Mouse (Mus musculus): ENCODE measurements around the gene Mcf2l.

Mcf2l gene

DNA sequence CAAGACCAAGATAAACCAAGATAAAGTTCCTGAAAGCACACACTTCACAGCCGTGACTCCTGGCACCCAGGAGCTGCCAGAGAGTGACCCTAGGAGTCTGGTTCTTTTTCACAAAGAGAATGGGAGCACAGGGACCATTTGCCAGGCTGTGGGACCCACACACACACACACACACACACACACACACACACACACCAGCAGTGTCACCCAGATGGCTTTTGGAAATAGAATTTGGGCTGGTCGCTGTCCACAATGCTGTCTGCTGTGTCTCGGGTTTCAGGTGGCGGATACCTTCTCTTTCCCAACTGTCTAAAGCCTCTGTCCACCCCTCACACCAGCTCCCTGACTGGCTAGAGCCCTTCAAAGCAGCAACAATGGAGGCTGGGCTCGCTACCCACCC lies 120.9 kb downstream of the Mcf2l start:
- CTCF ChIA-PET: no interaction called here

DNA sequence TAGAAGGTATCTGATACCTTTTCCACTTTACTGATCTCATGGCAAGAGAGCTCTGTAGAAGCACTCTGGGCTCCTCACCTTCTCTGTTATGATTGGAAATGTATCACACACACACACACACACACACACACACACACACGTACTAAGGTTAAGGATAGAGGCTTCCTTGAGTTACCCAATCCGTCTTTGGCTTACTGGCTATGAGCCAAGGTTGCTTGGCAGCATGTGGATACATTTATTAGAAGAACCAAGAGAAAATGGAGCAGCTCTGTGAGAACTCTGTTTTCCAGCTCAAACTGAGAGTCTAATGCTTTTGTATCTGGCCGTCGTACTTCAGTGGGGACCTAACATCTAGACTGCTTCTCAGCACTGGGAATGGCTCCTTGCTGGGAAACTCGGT lies 121.9 kb downstream of the Mcf2l start:
- CTCF ChIA-PET: no interaction called here

DNA sequence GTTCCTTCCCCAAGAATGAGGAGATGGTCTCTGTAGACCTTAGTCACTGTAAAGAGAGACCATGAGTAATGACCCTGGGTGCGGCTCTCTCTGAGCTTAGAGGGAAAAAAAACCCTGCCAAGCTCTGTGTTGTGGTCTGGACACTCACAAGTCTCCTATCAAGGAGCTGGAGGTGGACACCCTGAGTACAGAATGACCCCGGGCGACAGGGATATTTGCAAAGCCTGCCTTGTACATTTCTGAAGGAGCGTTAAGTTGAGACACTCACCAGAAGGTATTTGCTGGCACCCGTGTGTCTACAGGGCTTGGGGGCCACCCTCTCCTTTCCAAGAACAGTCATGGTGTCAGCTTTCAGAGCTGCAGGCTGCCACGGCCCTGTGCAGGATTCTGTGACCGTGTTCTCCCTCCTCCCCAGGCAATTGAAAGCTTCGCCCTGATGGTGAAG lies 123.2 kb downstream of the Mcf2l start:
- CTCF ChIA-PET: no interaction called here

DNA sequence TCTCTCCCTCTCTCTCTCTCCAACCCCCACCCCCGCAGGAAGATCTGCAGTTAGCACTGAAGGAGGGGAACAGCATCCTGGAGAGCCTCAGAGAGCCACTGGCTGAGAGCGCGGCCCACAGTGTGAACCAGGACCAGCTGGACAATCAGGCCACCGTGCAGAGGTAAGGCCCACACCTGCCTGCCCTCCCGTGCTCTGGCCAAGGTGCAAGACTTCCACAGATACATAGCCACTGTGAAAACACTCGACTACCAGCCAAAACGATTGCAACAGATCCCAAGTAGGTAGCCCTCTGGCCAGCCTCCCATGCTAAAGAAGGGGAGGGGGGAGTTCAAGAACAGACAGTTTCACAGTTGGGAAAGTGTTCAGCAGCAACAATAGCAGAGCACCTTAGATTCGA lies 124.7 kb downstream of the Mcf2l start:
- CTCF ChIA-PET: no interaction called here

DNA sequence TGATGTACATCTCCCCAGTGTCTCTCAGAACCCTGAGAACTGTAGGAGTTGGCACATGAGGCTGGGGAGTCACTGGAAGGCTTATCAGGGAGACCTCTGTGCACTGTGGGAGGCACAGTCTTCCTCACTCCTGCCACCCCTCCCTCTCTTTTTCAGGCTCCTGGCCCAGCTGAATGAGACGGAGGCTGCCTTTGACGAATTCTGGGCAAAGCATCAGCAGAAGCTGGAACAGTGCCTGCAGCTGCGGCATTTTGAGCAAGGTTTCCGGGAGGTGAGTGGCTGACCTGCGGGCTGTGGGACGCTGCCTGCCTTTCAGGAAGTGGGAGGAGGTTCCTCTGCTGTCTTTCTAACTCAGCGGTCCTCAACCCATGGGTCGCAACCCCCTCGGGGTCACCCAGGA lies 126.2 kb downstream of the Mcf2l start:
- CTCF ChIA-PET: no interaction called here

DNA sequence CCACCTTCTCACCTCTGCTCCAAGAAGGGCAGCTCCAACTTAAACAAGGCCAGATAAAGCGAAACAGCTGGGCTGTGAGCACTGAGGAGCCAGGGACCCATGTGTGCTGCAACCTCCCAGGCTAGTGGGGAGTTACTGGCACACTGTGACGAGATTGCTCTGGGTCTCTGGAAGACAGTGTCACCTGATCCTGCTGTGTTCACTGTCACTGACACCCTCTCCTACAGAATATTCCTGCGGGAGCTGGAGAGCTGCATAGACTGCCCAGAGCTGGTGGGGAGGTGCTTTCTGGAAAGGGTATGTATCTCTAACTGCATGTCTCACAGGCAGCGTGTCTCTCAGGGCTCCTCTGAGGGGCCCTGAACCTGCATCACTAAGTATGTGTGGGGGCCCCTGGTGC lies 133.9 kb downstream of the Mcf2l start:
- CTCF ChIA-PET: no interaction called here

DNA sequence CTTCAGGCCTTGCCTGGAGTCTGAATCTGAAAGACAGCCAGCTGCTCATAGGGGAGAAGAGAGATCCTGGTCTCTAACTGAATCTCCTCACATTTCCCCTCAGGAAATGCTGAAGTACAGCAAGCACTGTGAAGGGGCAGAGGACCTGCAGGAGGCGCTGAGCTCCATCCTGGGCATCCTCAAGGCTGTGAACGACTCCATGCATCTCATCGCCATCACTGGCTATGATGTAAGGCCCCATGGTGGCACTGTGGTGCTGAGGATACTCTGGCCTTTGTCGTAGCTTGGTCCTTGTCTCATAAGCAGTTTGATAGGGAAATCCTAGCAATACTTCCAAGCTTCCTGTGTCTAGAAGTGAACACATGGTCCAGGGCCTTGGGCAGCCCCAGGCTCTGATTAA lies 136.7 kb downstream of the Mcf2l start:
- CTCF ChIA-PET: no interaction called here

DNA sequence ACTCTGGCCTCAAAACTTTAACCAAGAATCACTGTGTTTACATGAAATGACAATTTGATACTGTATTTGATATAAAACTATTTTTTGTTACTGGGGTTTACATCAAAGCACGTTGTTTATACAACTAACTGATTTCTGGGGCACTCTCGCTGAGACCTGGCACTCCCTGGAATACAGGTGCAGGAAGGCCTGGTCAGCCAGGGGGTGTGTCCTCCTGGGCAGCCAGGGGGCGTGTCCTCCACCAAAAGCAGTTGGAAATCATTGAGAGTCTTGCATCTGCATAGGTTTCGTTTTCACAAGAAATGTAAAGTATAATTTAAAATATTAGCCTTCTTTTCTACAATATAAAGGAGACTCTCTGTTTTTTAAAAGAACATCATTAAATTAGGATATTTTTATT lies 146.0 kb downstream of the Mcf2l start:
- CTCF ChIA-PET: no interaction called here

DNA sequence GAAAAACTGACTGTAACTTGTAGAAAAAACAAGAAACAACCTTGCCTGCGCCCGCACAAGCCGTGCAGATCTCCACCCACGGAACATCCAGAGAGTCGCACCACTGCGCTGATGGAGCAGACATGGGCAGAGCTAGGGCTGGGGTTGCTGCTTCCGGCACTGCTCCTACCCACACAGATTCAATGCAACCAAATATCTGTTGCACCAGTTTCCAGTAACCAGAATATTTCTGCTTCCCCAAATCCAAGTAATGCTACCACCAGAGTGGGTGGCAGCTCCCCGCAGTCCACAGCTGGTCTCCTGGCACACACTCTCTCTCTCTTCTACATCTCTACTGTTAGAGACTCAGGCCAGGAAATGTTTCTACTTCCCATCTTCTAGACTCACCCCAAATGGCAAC lies 148.2 kb downstream of the Mcf2l start:
- CTCF ChIA-PET: no interaction called here

DNA sequence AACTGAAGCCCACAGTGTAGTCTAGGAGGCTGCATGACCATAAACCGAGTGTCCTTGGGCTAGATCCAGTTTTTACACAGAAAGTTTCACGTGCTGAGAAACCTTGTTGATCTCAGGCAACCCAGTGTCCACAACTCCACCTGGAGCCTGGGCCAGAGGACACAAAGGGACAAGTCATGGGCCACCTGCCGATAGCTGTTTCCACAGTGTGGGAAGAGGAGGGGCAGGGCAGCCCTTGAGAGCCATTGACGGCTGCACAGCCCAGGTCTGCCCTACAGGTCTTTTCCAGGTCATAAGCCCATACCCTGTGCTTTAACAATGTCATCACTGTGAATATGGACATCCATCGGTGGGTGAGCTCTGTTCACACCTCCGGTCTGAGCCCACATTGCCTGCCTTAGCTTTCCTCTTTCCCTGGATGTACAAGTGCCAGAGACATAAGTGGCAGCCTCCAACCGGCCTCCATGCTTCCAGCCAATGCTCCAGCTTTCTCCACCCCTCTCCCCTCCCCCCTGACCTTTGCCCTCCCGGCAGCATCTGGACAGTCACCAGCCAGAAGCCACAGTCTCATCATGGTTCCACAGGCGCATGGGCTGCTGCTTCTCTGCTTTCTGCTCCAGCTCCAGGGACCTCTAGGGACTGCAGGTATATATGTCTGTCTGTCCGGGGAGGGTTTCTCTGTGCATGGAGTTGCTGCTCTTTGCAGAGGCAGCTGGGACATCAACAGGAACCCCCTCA lies 152.1 kb downstream of the Mcf2l start, which contains the start of gene F7:
TSS of gene F7 (plus strand) at position 548 of the 738 bp plus-strand sequence.
- CTCF ChIA-PET: no interaction called here

DNA sequence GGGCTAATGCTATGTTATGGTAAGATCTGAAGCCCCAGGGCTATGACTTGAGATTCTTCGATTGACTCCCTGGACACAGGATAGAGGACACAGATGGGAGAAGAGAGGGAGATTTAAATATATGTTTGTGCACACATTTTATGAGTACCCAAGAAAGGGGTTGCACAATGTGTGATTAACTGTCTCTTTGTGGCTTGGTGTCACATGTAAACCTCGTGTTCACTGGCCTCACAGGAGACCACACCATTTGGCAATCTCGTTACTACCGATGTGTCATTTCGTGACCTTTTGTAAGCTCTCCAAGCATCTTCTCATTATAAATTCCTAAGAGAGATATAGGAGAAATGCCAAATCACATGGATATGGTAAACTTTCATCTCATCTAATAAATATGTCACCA lies 154.0 kb downstream of the Mcf2l start:
- CTCF ChIA-PET: no interaction called here

DNA sequence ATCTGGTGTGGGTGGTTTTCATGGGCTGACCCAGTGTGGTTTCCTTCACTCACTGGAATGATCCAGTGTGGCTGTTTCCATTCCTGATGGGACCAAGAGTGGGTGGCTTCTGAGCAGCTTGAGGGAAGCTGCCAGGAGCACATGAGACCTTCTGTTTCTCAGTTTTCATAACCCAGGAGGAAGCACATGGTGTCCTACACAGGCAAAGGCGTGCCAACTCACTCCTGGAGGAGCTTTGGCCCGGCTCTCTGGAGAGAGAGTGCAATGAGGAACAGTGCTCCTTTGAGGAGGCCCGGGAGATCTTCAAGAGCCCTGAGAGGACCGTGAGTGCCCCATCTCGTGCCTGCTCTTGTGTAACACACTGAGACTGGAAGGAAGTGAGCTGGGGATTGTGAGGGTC lies 154.9 kb downstream of the Mcf2l start:
- CTCF ChIA-PET: no interaction called here

DNA sequence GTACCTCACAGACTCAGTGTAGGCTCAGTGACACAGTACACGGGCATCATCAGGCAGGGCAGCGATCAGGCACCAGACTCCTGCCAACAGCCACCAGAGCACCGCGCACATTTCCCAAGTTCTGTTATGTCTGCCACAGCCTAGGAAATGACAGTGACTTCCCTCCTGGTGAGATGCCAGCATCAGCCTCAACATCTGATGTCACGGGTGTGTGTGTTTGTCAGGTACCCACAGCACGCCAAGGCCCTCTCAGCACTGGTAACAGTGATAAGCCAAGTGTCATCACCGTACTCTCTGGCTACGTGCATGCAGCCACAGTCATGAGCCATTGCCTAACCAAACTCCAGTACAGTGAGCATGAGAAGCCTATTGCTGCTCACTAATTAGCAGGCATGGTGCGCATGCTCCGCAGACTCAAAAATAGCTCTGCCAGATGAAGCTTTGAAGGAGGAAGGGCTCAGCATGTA lies 162.8 kb downstream of the Mcf2l start:
- CTCF ChIA-PET: no interaction called here

DNA sequence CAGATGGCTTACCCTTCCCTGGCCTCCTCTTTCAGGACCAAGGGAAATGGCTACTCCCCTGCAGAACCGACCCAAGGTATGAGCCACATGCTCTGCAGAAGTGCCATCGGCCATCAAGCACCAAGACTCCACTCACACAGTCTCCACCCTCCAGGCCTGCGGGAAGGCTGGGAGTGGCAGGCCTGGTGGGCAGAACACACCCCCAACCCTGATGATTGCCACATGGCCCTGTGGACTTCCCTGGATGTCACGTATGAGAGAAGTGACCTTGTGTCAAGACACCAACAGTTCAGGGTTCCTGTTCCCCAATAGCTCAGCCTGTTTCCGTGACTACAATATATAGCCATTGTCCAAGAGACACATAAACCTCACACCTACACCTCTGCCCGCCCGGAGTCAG lies 163.4 kb downstream of the Mcf2l start, which contains the start of gene F10:
TSS of gene F10 (plus strand) at position 294 of the 400 bp plus-strand sequence.
- CTCF ChIA-PET: no interaction called here

DNA sequence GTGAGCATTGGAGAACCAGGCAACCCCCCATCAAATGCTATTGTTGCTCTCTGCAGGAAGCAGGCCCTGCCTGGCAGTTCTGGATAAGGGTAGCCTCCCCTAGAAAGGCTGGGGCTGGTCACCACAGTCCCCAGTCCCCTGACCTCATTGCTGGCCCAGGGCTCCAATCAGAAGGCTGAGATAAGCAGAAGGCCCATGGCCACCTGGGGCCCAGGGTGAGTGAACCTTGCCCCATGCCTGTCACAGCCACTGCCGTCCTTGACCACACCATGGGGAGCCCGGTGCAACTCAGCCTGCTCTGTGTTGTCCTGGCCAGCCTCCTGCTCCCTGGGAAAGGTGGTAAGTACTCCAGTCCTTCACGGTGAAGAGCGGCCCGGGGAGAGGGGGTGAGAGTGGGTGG lies 164.0 kb downstream of the Mcf2l start:
- CTCF ChIA-PET: no interaction called here

DNA sequence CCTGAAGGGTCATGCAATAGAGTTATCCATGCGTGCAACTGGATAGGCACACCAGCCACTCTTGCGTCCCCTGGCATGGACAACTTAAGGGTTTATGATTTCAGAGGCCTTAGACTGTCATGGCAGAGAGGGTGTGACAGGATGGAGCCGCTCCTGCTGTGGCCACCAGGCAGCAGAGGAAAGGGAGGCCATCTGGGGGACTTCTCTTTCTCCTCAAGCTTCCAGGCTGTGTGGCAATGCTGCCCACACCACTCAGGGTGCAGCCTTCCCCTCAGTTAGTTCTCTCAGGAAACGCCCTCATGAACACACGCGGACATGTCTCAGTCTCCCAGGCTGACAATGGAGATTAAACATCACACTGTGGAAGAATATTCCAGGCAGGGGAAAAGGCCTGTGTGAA lies 165.4 kb downstream of the Mcf2l start:
- CTCF ChIA-PET: no interaction called here

DNA sequence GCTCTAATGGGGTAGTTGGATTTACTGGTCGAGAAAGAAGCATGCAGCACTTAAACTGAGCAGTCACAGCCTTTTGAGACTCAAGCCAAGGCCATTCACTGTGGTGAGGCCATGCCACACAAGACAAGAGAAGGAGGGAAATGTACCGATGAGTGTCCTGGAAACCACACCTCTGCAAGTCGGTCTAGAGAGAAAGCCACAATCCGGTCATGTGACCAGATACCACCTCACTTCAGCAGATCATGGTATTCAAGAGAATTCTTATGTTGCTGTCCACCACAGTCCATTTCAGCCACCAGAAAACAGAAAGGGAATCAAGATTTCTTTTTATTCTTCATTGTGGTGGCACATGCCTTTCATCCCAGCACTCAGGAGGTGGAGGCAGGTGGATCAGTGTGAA lies 167.9 kb downstream of the Mcf2l start:
- CTCF ChIA-PET: no interaction called here

DNA sequence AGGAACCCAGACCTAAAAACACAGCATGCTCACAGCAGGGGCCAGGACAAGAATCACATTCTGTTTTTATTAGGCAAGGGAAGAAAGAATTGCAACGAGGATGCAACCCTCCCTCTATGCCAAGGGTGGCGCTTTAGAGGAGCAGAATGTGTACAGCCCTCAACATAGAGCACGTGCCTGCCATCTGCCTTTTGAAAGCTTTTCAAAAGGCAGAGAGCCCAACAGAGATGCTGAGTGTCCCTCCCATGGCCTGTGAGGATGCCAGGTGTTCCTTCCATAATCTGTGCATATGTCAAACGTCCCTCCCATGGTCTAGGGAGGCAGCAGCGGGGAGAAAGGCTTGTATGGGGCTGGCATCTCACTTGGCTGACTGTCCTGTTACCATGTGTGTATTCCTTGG lies 174.0 kb downstream of the Mcf2l start:
- CTCF ChIA-PET: no interaction called here

DNA sequence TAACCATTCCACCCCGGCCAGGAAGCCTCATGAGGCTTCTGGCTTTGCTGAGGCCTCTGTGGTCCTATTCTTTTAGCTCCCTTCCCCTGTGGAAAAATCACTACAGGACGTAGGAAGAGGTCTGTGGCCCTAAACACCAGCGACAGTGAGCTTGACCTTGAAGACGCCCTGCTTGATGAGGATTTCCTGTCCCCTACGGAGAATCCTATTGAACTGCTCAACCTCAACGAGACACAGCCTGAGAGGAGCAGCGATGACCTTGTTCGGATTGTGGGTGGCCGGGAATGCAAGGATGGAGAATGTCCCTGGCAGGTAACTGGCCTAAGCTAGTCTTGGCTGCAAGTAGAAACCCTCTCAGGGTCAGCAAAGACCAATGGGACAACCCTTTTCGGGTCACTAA lies 176.9 kb downstream of the Mcf2l start:
- CTCF ChIA-PET: no interaction called here

DNA sequence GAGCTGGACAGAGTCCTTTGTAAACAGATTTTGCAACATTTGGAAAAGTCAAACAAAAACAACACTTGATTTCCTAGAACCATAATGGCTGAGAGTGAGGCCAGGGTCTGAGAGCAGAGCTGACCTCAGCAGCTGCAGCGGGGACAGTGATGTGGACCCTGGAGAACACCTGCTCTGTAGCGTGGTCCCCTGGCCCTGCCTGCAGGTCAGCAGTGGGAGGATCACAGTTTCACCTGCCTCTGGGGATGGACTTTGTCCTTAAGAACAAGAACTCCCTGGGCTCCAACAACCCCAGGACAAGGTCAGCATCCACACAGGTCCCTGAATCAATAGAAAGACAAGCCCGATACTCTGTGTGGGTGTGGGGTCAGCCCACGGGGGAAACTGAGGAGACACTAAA lies 183.7 kb downstream of the Mcf2l start:
- CTCF ChIA-PET: no interaction called here

DNA sequence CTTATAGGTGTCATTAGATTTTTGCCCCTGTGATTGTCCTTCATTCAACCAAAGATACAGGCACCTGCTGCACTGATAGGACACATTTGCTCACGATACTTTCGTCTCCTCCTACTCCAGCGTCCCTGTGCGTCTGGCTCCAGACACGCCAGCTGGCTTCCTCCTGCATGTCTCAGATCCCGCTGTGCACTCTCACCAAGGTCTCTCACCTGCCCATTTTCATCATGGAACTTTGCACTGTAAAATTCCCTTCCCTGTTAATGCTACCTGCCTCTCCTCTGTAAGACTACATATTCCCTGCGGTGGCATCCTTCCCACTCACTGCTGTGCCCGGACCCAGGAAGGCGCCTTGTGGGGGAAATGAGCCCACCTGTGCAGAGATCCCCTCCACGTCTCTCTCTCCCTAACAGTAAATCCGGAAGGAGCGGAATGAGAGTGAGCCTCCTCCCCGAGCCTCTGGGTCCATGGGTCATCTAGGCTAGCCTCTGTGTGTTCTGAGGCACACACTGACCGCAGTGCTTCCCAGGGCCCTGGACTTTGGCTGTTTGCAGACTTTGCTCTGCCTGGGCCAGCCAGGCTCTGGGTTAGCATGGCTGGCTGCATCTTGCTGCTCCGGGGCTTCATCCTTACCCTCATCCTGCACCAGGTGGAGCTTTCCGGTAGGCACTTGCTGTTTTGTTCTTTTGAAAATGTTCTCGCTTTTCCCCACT lies 187.0 kb downstream of the Mcf2l start, which contains the start of gene Proz:
TSS of gene Proz (plus strand) at position 474 of the 710 bp plus-strand sequence.
- CTCF ChIA-PET: no interaction called here

DNA sequence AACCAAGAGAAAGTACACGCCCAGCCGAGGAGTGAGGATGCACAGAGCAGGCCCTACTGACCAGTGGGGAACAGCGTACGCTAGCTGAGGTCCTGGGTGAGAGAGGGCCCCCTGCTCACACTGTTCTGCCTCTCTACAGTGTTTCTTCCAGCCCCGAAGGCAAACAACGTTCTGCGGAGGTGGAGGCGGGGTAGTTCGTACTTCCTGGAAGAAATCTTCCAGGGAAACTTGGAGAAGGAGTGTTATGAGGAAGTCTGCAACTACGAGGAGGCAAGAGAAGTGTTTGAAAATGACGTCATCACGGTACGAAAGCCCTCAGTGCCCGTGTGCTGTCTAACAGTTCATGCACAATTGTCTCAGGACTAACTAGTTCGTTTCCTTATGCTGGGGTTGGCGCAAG lies 189.5 kb downstream of the Mcf2l start:
- CTCF ChIA-PET: no interaction called here
